ENCODE assay signal across 8 mouse cellular contexts in the genomic region with DNA sequence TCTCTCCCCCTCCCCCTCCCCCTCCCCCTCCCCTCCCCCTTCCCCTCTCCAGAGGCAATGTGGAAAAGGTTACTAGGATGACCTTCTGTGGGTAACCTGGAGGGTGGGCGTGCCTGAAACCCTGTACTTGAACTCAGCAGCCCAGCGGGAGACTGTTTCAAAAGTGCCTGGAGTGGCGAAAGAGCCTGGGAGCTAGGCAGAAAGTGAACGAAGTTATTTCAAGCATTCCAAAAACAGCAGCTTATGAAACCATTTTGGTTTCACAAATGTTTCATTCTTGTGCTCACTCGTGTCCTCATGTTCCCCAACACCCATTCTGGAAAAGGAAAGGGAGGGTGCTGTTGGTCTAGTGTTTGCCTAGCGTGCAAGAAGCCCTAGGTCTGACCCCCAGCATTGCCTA. TPM values are rescaled to one million over a fixed set of nuclear protein-coding genes. Genes with fewer than 3 reads are reported as not detected.
A peak's percentile ranks its signal among the peaks of the same experiment; 100 is the strongest.
DNase-seq lines count a peak whose midpoint lies in the region; ATAC-seq and TF ChIP-seq lines count a peak whose summit lies in the region.

No protein-coding gene starts in this region.

- DNase-seq in neural tube, embryonic 11.5 days (ENCODE audit: low spot score): no peak
- DNase-seq in neural tube, embryonic 10.5 days (ENCODE audit: extremely low spot score, low spot score): no peak
- DNase-seq in lung, postnatal 10 days: peak; percentile 70
- DNase-seq in urinary bladder, adult 2 months (ENCODE audit: low spot score): no peak
- no peak for DNase-seq in thymus, adult 18-20 months
- no peak for DNase-seq in T-cell, adult 2 months (ENCODE audit: low spot score)

- no peaks in the 10 kb centered on the region for H3K9me3 ChIP-seq in neural tube, embryonic 11.5 days (ENCODE audit: control insufficient read depth, low read length)
- H3K9me3 ChIP-seq in embryonic facial prominence, embryonic 15.5 days (replicated peaks): no peaks in the 10 kb centered on the region
- H3K9me3 ChIP-seq in intestine, postnatal 0 days (ENCODE audit: control insufficient read depth): no peaks in the 10 kb centered on the region

- ATAC-seq in neural tube, embryonic 11.5 days (ENCODE audit: insufficient read depth, low FRiP score, low TSS enrichment): no peak
- no peak for ATAC-seq in embryonic facial prominence, embryonic 15.5 days (ENCODE audit: insufficient number of reproducible peaks, low FRiP score, low TSS enrichment, low read depth)
- no peak for ATAC-seq in intestine, postnatal 0 days

- no peaks in the 10 kb centered on the region for H3K36me3 ChIP-seq in neural tube, embryonic 11.5 days (ENCODE audit: control insufficient read depth, insufficient read depth, low read length)
- no peaks in the 10 kb centered on the region for H3K36me3 ChIP-seq in embryonic facial prominence, embryonic 15.5 days
- no peaks in the 10 kb centered on the region for H3K36me3 ChIP-seq in intestine, postnatal 0 days (ENCODE audit: control insufficient read depth, insufficient read depth)

- TF ChIP-seq CTCF in intestine, postnatal 0 days (IDR thresholded peaks at IDR 0.05; ENCODE audit: low read depth): no peak

- peak overlapping the region; percentile 98 for H3K4me2 ChIP-seq in neural tube, embryonic 11.5 days (ENCODE audit: low read depth)
- peak overlapping the region; percentile 95 for H3K4me2 ChIP-seq in embryonic facial prominence, embryonic 15.5 days (replicated peaks)
- peak overlapping the region; percentile 92 for H3K4me2 ChIP-seq in intestine, postnatal 0 days (replicated peaks; ENCODE audit: low read depth)

- no peak overlapping the region; the same call in 1 of the 2 replicates for H3K4me3 ChIP-seq in neural tube, embryonic 11.5 days (ENCODE audit: low read depth, low read length)
- peak overlapping the region; percentile 50 for H3K4me3 ChIP-seq in embryonic facial prominence, embryonic 15.5 days (replicated peaks)
- H3K4me3 ChIP-seq in intestine, postnatal 0 days (ENCODE audit: low read depth, low read length): peak overlapping the region; percentile 57

- no peak overlapping the region for H3K9ac ChIP-seq in neural tube, embryonic 11.5 days (ENCODE audit: low read length)
- no peak overlapping the region for H3K9ac ChIP-seq in embryonic facial prominence, embryonic 15.5 days
- H3K9ac ChIP-seq in intestine, postnatal 0 days (ENCODE audit: low read depth, low read length): no peak overlapping the region

- peaks cover 14% of the 10 kb centered on the region for H3K27me3 ChIP-seq in neural tube, embryonic 11.5 days (ENCODE audit: control insufficient read depth, insufficient read depth, low read length)
- H3K27me3 ChIP-seq in embryonic facial prominence, embryonic 15.5 days: no peaks in the 10 kb centered on the region; the same call in 1 of the 2 replicates
- no peaks in the 10 kb centered on the region for H3K27me3 ChIP-seq in intestine, postnatal 0 days (replicated peaks; ENCODE audit: control insufficient read depth, insufficient read depth, low read length)

- no peak overlapping the region for H3K27ac ChIP-seq in neural tube, embryonic 11.5 days (ENCODE audit: low read depth, low read length)
- H3K27ac ChIP-seq in embryonic facial prominence, embryonic 15.5 days (replicated peaks): no peak overlapping the region
- no peak overlapping the region for H3K27ac ChIP-seq in intestine, postnatal 0 days (ENCODE audit: low read depth, low read length)

- H3K4me1 ChIP-seq in neural tube, embryonic 11.5 days (ENCODE audit: control insufficient read depth, insufficient read depth, low read length): peaks cover 3% of the 10 kb centered on the region; the same call in 1 of the 2 replicates
- peaks cover 19% of the 10 kb centered on the region for H3K4me1 ChIP-seq in embryonic facial prominence, embryonic 15.5 days
- H3K4me1 ChIP-seq in intestine, postnatal 0 days (replicated peaks; ENCODE audit: control insufficient read depth, insufficient read depth, low read length): peaks cover 5% of the 10 kb centered on the region; the same call in 1 of the 2 replicates

- 21% methylated on average over 6 of the region's 6 CpGs for WGBS in neural tube, embryonic 11.5 days
- WGBS in embryonic facial prominence, embryonic 15.5 days: 25% methylated on average over 6 of the region's 6 CpGs
- 58% methylated on average over 6 of the region's 6 CpGs for WGBS in intestine, postnatal 0 days

RNA-seq across cellular contexts. Expression of a gene that starts 1.6 kb away (rescaled TPM):
- polyA plus RNA-seq in neural tube, embryonic 11.5 days (2014; fragmentation: Nextera tagmentation; extraction: Ambion mirVana): 46.2 and 51.8 TPM in 2 replicates
- polyA plus RNA-seq in embryonic facial prominence, embryonic 15.5 days (2015; fragmentation: Nextera tagmentation; extraction: Ambion mirVana): 56.0 and 63.9 TPM in 2 replicates
- polyA plus RNA-seq in intestine, postnatal 0 days (2015; fragmentation: Nextera tagmentation; extraction: Ambion mirVana): 42.5 and 54.8 TPM in 2 replicates
- 13.4 and 20.1 TPM in 2 replicates for polyA plus RNA-seq in urinary bladder, adult 2 months (2012; rRNA removed)

RNA-seq across cellular contexts. Expression of a gene that starts 52.6 kb away (rescaled TPM):
- polyA plus RNA-seq in neural tube, embryonic 11.5 days (2014; fragmentation: Nextera tagmentation; extraction: Ambion mirVana): not detected in 2 replicates
- not detected in 2 replicates for polyA plus RNA-seq in embryonic facial prominence, embryonic 15.5 days (2015; fragmentation: Nextera tagmentation; extraction: Ambion mirVana)
- polyA plus RNA-seq in intestine, postnatal 0 days (2015; fragmentation: Nextera tagmentation; extraction: Ambion mirVana): not detected in 2 replicates
- not detected in 2 replicates for polyA plus RNA-seq in urinary bladder, adult 2 months (2012; rRNA removed)
